Mouse (Mus musculus) layer of hippocampus, adult 18-20 months (tissue): ENCODE measurements around the gene Rhoj. TPM values are rescaled to one million over a fixed set of nuclear protein-coding genes. Genes with fewer than 3 reads are reported as not detected.
"Not testable (repeated sequence)": the region's sequence is repeated elsewhere in the genome, so short reads cannot be mapped to it uniquely, and the experiment has no call there.

Source experiments
- DNase-seq, 2 experiments: peaks; one replicate each; pipeline ENCODE4 v3.0.0; 2022; ENCODE audit warnings: low spot score in 2 of 2
- total RNA-seq, 2 experiments: library from RNA; stranded (reverse); gene quantifications; 2 replicates each; pipeline ENCODE4 v1.2.3; 2021

Gene Rhoj
- total RNA-seq, 2 experiments from 2014 or later: 4.0 to 4.3 TPM

GRCm38 (mm10) chr12:75389308-75390135 is 81.4 kb downstream of the Rhoj start:
- DNase-seq: peak; percentile 46 to 82

DNA sequence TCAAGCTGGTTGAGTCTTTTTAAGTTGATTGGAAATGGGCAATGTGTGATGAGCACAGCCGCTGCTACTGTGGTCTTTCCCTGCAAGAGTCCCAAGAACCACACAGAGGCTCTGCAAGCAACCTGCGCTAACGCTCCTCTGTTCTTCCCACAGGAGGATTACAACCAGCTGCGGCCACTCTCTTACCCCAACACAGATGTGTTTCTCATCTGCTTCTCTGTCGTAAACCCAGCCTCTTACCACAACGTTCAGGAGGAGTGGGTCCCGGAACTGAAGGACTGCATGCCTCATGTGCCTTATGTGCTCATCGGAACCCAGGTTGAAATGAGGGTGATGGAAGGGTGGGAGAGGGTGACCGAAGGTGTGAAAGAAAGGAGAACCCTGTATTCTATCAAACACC is 83.4 kb downstream of the Rhoj start:
- DNase-seq: no peak

DNA sequence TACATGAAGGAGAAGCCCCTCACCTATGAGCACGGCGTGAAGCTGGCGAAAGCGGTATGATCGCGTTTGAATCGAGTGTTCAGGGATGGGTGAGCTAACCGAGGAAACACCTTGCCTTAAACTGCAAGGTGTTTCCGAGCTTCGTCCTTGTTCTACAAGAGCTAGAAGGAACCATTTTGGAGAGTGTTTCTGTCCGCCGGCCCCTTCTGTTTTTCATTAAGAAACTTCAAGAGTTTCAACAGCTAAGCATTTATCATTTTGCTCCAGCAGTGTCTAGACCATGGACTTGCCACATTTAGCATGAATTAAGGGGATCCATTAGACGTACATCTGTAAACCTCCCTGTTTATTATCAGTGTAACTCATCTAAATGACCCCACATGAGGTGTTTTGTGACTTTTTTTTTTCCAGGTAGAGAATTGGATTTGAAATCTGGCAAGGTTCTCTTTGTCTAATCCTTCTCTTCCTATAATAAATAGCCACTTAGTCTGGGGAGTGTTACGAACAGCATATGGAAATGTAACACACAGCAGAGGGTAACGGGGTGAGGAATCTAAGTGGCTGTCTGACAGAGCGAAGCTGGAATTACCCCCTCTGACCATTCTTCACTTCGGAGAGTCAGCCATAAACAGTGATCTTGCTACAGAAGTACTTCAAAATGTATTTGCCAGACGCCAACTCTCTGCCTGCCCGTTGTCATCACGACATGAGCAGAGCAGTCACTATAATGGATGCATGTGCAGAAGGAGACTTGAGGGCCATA is 86.1 kb downstream of the Rhoj start:
- no peak for DNase-seq

- no peak for DNase-seq
Measured at GRCm38 (mm10) chr12:75396616-75397015, 88.5 kb downstream of the Rhoj start.

DNA sequence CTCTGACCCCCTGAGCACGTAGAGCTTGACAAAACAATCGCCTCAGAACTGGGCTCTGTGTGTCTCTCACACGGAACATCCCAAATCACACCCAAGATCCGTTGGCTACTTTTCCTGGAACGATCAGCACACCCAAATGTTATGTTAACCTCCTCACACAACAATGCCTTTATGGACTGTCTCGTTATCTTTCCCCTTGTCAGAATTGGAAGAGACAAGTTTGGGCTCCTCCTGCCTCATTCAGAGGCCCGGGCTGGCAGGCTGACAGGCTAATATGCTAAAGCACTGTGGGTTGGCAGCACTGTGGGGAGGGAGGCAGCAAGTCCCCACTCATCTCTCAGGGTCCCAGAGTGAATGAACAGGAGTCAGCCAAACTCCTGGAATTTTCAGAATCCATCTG is 89.0 kb downstream of the Rhoj start:
- no peak for DNase-seq

DNA sequence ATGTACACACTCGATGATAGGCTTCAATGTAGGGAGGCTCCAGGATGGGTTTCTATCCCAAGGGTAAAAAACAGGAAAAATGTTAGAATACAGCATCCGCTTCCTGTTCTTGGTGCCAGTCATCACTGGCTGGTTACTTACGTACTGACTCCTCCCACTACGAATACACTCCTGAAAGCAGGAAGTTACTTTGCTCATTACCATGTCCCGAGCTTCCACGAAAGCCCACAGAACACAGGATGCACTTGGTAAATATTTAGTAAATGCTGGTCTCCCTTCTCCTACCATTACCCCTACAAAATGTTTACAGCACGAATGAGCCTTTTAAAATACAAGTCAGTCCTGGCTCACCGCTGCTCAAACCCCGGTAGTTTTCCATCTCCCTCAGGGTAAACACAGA is 104.8 kb downstream of the Rhoj start:
- DNase-seq: no peak

DNA sequence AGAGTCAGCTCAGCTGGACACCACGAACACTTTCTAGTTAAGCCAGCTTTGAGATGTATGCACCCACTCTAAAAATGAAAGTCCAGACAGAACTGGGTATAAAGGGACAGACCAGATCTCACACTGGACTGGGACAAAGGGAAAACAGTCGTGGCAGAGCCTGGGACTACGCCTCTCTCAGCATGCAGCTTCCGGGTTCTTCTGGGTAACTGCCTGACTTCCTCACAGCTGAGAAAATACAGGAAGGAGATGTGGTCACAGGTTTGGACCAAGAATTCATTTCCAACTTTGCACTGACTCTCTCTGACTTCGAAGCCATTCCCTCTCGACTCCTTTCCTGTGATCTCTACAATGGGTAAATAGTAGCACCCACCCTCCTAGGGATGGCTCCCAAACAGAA is 106.9 kb downstream of the Rhoj start:
- DNase-seq: no peak

GRCm38 (mm10) chr12:75416681-75417080 is 108.6 kb downstream of the Rhoj start, which contains the start of gene Gphb5:
Gphb5 (minus strand) TSS chr12:75416781.
- no peak for DNase-seq

DNA sequence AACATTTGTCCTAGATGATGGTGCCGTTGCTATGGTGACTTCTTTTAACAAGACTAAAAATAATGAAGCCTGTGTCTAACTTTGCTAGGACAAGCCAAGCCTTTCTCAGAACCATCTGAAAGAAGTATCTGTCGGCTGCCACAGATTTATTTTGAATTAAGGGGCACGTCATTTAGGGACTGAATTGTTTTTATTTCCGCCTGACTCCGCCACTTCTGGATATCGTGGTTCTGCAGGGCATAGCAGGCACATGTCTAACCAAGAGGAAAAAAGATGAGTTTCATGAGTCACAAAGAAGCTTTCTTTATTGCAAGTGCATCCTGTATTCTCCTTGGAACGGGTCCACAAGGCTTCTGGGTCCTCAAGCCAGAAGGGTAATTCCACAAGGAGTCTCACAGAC is 116.2 kb downstream of the Rhoj start:
- peak in 1 of 2 experiments; percentile 56 for DNase-seq

DNA sequence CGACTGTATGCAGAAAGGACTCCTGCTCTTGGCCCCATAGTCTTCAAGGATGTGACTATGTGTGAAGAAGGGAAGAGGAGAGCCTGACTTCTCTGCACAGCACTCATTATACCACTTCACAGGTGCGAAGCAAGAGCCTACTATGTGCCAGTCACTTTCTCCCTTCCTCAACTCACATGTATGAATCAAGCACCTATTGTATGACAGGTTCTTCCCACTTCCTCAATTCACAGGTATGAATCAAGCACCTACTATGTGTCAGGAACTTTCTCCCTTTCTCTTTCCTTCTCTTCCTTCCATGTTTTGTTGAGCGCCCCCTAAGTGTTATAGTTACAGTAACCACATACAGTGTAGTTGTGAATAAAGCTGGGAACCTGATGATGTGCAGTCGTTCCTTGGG is 116.7 kb downstream of the Rhoj start:
- no peak for DNase-seq

DNA sequence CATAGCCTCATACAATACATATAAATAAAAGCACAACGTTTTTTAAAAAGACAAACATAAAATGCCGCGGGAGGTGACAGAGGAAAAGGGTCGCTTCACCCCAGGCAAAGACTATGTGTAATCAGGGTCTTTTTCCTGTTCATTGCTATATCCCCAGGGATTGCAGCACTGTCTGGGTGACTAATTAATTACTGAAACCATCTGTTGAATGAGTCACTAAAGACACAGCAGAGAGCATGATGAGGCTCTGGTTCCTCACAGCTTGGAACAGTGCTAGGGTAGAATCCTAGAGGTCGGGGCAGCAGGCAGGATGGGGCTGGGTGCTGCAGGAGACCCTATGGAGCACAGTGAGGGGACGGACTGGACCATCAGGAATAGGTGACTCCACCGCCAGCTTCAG is 117.8 kb downstream of the Rhoj start:
- DNase-seq: peak in 1 of 2 experiments; percentile 51

GRCm38 (mm10) chr12:75428719-75429118 is 120.6 kb downstream of the Rhoj start:
- DNase-seq: no peak

DNA sequence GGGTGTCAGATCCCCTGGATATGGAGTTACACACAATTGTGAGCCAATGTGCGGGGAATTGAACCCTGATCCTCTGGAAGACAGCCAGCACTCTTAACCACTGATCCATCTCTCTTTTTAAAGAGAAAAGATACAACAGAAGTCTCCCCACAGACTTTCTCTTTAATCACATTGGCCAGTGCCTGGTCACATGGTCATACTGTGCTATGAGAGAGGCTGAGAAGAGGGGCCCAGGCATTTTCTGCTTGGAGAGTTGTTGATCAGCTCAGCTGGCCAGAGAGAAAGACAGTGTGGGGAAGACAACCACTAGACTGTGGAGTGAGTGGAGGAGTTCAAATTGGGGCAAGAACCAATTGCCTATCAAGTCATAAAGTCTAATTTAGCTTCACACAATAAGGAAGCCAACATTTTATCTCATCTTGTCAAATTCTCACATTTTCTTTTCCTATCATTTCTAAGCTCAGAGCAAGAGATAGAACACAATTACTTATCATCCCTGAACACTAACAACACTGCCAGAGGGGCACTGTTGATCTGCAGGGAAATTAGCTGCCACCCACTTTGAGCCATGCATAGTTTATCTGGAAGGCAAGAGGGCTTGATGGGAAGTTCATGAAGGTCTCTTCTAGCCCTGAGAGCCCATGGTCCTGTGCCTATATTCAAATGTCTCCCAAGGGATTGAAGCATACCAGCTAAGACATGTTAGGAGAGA is 121.7 kb downstream of the Rhoj start:
- DNase-seq: no peak

DNA sequence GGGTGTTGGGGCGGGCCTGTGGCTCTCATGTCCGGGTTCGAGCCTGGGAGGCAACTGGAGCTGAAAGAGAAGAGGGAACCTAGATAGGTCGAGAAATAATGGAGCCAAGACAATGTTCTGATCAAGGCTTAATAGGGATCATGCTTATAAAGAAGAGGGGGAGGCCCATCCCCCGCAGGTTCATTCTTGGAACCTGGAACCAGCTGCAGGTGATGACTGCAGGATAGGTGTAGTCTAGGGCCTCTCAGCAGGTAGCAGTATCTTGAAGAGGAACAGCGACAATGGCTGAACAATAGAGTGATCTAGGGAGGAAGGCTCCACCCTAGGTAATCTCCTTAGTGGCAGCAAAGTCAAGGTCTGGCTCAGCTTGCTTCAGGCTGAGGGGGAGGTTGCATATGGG is 124.3 kb downstream of the Rhoj start:
- DNase-seq: not testable (repeated sequence)

GRCm38 (mm10) chr12:75446245-75446644 is 138.1 kb downstream of the Rhoj start:
- no peak for DNase-seq

DNA sequence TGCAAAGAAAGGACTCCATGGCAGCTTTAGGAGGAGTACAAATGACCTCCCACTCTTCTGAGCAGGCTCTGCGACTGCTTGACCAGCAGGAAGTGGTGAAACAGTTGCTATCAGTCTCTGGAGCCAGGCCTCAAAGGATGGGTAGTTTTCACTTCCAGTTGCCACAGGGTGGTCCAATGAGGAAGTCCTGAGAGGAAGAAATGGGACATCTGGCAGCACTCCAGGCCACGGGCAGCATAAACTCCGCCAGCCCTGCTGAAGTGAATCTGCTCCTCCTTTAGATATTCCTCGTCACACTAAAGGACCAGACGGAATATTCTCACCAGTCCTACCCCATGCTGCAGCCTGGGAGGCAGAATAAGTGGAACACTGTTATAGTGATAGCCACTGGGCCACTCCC is 140.8 kb downstream of the Rhoj start:
- no peak for DNase-seq

GRCm38 (mm10) chr12:75449475-75449966 is 141.4 kb downstream of the Rhoj start:
- no peak for DNase-seq

DNA sequence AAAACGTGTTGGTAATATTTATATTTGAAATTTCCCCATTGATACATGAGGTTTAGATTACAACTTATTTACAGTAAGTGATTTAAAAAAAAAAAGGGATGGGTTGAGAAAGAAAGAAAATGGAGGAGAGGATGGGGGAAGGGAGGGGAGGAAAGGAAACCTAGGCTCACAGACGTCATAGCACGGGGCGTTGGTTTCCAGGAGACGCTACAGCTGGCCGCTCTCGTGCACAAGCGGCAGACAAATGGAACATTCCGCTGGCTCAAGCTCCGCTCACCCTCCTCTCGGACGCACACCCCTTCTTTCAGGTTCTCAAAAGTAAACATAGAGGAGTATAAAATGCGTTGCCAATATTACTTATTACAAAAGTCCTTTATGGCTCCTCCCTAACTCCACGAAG is 141.9 kb downstream of the Rhoj start:
- no peak for DNase-seq

DNA sequence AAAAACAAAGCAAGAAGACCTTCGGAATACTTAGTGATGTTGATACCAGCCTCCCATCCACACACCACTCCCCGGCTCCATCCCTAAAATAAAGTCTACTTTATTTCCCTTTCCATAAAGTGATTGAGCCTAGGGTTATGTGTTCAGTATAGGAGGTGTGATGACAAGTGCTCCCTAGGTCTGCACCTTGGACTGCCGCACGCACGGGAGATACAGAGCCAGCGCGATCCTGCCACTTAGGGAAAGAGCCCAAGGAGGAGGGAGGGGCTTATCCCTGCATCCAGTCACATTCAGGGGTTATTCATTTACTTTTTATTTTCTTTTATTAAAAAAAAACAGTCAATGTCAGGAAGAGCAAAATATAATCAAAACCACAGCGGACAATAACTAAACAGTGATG is 142.5 kb downstream of the Rhoj start:
- DNase-seq: no peak
